Mouse (Mus musculus) liver, embryonic 14.5 days (tissue): ENCODE data around the gene Kif16b. TPM values are rescaled to one million over a fixed set of nuclear protein-coding genes. Genes with fewer than 3 reads are reported as not detected.

Experiments
- ATAC-seq: fragments of 200-750 bp; cut with Nextera tagmentation; 2 replicates; pipeline ENCODE4 v1.8.0; 2017; ENCODE audit warnings: moderate number of reproducible peaks, mild to moderate bottlenecking, moderate library complexity; ENCODE audit not compliant: insufficient read depth
- DNase-seq, 3 experiments: peaks; one replicate each; pipeline ENCODE4 v3.0.0-alpha.2; 2012 to 2013; ENCODE audit warnings: low read depth in 3 of 3, low spot score in 3 of 3
- H3K27ac ChIP-seq: fragments of 300-500 bp; sonication (generic); 2 replicates; pipeline ENCODE4 v1.5.1; 2014; ENCODE audit warnings: moderate library complexity, mild to moderate bottlenecking, control low read depth, inconsistent platforms
- H3K27me3 ChIP-seq: fragments of 300-500 bp; sonication (generic); 2 replicates; pipeline ENCODE4 v1.6.1; 2014; ENCODE audit warnings: mild to moderate bottlenecking, low read length, moderate library complexity; ENCODE audit not compliant: control insufficient read depth, insufficient read depth
- H3K36me3 ChIP-seq: fragments of 300-500 bp; sonication (generic); replicated peaks from 2 replicates; pipeline ENCODE4 v1.6.1; 2014; ENCODE audit warnings: low read depth; ENCODE audit not compliant: control insufficient read depth, insufficient read depth
- H3K4me1 ChIP-seq, 2 experiments: fragments of 200-500 bp in 1 of 2; fragments of 300-500 bp in 1 of 2; sonication (generic) in 1 of 2; replicated peaks; 2 replicates each; pipeline ENCODE4 v1.6.1; 2012 to 2014; ENCODE audit warnings: antibody characterized with exemption in 1 of 2, inconsistent platforms in 1 of 2, low read length in 1 of 2; ENCODE audit not compliant: control insufficient read depth in 2 of 2, insufficient read depth in 2 of 2
- H3K4me2 ChIP-seq: fragments of 300-500 bp; sonication (generic); 2 replicates; pipeline ENCODE4 v1.6.1; 2014; ENCODE audit warnings: low read depth, mild to moderate bottlenecking, control low read depth, moderate library complexity
- H3K4me3 ChIP-seq, 2 experiments: fragments of 200-500 bp in 1 of 2; fragments of 300-500 bp in 1 of 2; sonication (generic) in 1 of 2; 2 replicates each; pipeline ENCODE4 v1.5.1; 2012 to 2014; ENCODE audit warnings: low read depth in 2 of 2, low read length in 2 of 2, mild to moderate bottlenecking in 2 of 2, control low read depth in 1 of 2, inconsistent platforms in 1 of 2, moderate library complexity in 1 of 2; ENCODE audit not compliant: insufficient read depth in 1 of 2
- H3K9ac ChIP-seq: fragments of 300-500 bp; sonication (generic); replicated peaks from 2 replicates; pipeline ENCODE4 v1.6.1; 2014; ENCODE audit warnings: mild to moderate bottlenecking, control low read depth, moderate library complexity
- H3K9me3 ChIP-seq: fragments of 300-500 bp; sonication (generic); 2 replicates; pipeline ENCODE4 v1.6.1; 2016; ENCODE audit warnings: low read length, mixed read lengths; ENCODE audit not compliant: control insufficient read depth
- CTCF ChIP-seq: IDR thresholded peaks from 2 replicates; pipeline ENCODE4 v1.5.1; 2016; ENCODE audit warnings: antibody characterized with exemption, low read depth, control low read depth
- EP300 ChIP-seq: IDR thresholded peaks from 2 replicates; pipeline ENCODE4 v1.6.1; 2016; ENCODE audit warnings: antibody characterized with exemption, low read depth
- WGBS: fragments of 180-500 bp; shearing (Covaris S2); extraction: QIAGEN DNeasy Blood & Tissue Kit; methylation state at CpG from one replicate; pipeline ENCODE4 v1.1.7; 2014; ENCODE audit not compliant: insufficient replicate concordance; 5-methylcytosine and 5-hydroxymethylcytosine counted together
- polyA plus RNA-seq, 2 experiments: library from polyadenylated mRNA; depleted of rRNA in 1 of 2; stranded (reverse) in 1 of 2; unstranded in 1 of 2; fragments of >200 nt; fragmentation: Nextera tagmentation in 1 of 2; extraction: Ambion mirVana in 1 of 2; gene quantifications; 2 replicates each; pipeline versions ENCODE4 v1.2.1 to v1.2.3; 2012 to 2014

Kif16b gene
- polyA plus RNA-seq, 2 experiments = 2.2 to 2.5 TPM

- no peak for ATAC-seq
- no peak for DNase-seq
- H3K9ac ChIP-seq = no peak overlapping the region
- no peak overlapping the region for H3K27ac ChIP-seq
- H3K4me2 ChIP-seq = no peak overlapping the region
- H3K4me1 ChIP-seq = no peaks in the 10 kb centered on the region; a peak in 1 of 4 replicates
- no peaks in the 10 kb centered on the region for H3K27me3 ChIP-seq
- no peaks in the 10 kb centered on the region for H3K9me3 ChIP-seq
- 54% methylated on average over 3 of the region's 3 CpGs for WGBS
- H3K4me3 ChIP-seq = no peak overlapping the region
- H3K36me3 ChIP-seq = no peaks in the 10 kb centered on the region
- TF ChIP-seq CTCF = no peak
Measured at GRCm38 (mm10) chr2:142698650-142699049, 202.7 kb downstream of the Kif16b start.

GRCm38 (mm10) chr2:142694936-142695331 lies 206.4 kb downstream of the Kif16b start:
- DNase-seq (no peak), ATAC-seq (no peak)
- no peaks in the 10 kb centered on the region; a peak in 1 of 4 replicates for H3K4me1 ChIP-seq
- no peaks in the 10 kb centered on the region for H3K36me3 ChIP-seq
- WGBS = 53% methylated on average over 1 of the region's 1 CpGs
- H3K9me3 ChIP-seq = no peaks in the 10 kb centered on the region
- H3K27ac ChIP-seq = no peak overlapping the region
- H3K4me2 ChIP-seq = no peak overlapping the region
- no peak overlapping the region for H3K9ac ChIP-seq
- no peaks in the 10 kb centered on the region for H3K27me3 ChIP-seq
- H3K4me3 ChIP-seq = no peak overlapping the region
- TF ChIP-seq CTCF (no peak), EP300 (no peak)

- no peak for DNase-seq
- whole genome bisulfite sequencing = 49% methylated on average over 3 of the region's 3 CpGs
- H3K27ac ChIP-seq = no peak overlapping the region
- no peaks in the 10 kb centered on the region for H3K27me3 ChIP-seq
- no peaks in the 10 kb centered on the region for H3K36me3 ChIP-seq
- H3K9me3 ChIP-seq = no peaks in the 10 kb centered on the region
- H3K9ac ChIP-seq = no peak overlapping the region
- no peaks in the 10 kb centered on the region; a peak in 1 of 4 replicates for H3K4me1 ChIP-seq
- TF ChIP-seq CTCF (no peak), EP300 (no peak)
- no peak for ATAC-seq
- H3K4me3 ChIP-seq = no peak overlapping the region
- H3K4me2 ChIP-seq = no peak overlapping the region
Measured at GRCm38 (mm10) chr2:142694019-142694935, 207.1 kb downstream of the Kif16b start.

- Histone ChIP-seq H3K9me3 (no peaks in the 10 kb centered on the region), H3K9ac (no peak overlapping the region), H3K27ac (no peak overlapping the region), H3K27me3 (no peaks in the 10 kb centered on the region), H3K4me3 (no peak overlapping the region), H3K4me2 (no peak overlapping the region), H3K36me3 (no peaks in the 10 kb centered on the region), H3K4me1 (no peaks in the 10 kb centered on the region; a peak in 1 of 4 replicates)
- 45% methylated on average over 1 of the region's 1 CpGs for WGBS
- ATAC-seq = no peak
- TF ChIP-seq CTCF (no peak), EP300 (no peak)
- DNase-seq = no peak
Measured at GRCm38 (mm10) chr2:142693461-142693860, 207.9 kb downstream of the Kif16b start.

- no peaks in the 10 kb centered on the region; a peak in 1 of 4 replicates for H3K4me1 ChIP-seq
- no peak for ATAC-seq
- H3K36me3 ChIP-seq = no peaks in the 10 kb centered on the region
- DNase-seq = no peak
- no peaks in the 10 kb centered on the region for H3K27me3 ChIP-seq
- 85% methylated on average over 2 of the region's 2 CpGs for WGBS
- no peak overlapping the region for H3K4me3 ChIP-seq
- no peak overlapping the region for H3K4me2 ChIP-seq
- H3K9ac ChIP-seq = no peak overlapping the region
- TF ChIP-seq EP300 = no peak
- TF ChIP-seq CTCF = no peak
- no peaks in the 10 kb centered on the region for H3K9me3 ChIP-seq
- H3K27ac ChIP-seq = no peak overlapping the region
Measured at GRCm38 (mm10) chr2:142689496-142689895, 211.8 kb downstream of the Kif16b start.
